ENCODE assay signal across 13 mouse cellular contexts in genomic region chr16:91475753-91476152, GRCm38 (mm10). TPM values are rescaled to one million over a fixed set of nuclear protein-coding genes. Genes with fewer than 3 reads are reported as not detected.
A peak's percentile ranks its signal among the peaks of the same experiment; 100 is the strongest.
DNase-seq lines count a peak whose midpoint lies in the region; ATAC-seq and TF ChIP-seq lines count a peak whose summit lies in the region.
"Had no signal": no experiment of that assay in that cellular context is flagged by ENCODE, and none has a peak within 500 bp of the region (broad histone marks: within the 10 kb centered on the region; RNA-seq: fewer than 3 reads in every experiment).

No protein-coding gene starts in this region.

- WGBS in kidney, embryonic 16.5 days, result 35% methylated on average over 7 of the region's 7 CpGs

- no peak for DNase-seq in kidney, adult 9 months
- DNase-seq in induced T-regulatory cell, adult 2 months (ENCODE audit: low read depth), result peak; percentile 94
- peak; percentile 81 for DNase-seq in splenic B cell, adult 2 months (ENCODE audit: low read depth, low spot score)
- DNase-seq in gastrocnemius, adult 18-20 months (ENCODE audit: low spot score), result no peak
- DNase-seq in right cerebral cortex, postnatal 4 days, result no peak
- DNase-seq in ovary, postnatal 10 days (ENCODE audit: low spot score), result no peak
- DNase-seq: kidney, postnatal 36 days; left cerebral cortex, postnatal 4 days had no signal

- no peaks in the 10 kb centered on the region for H3K4me1 ChIP-seq in kidney, embryonic 16.5 days (ENCODE audit: insufficient read depth, low read length)
- H3K4me1 ChIP-seq in E14TG2a.4 (replicated peaks; ENCODE audit: low read depth, low read length), result peaks cover 43% of the 10 kb centered on the region
- H3K4me1 ChIP-seq: hindbrain, embryonic 15.5 days; midbrain, embryonic 13.5 days had no signal

- H3K36me3 ChIP-seq in kidney, embryonic 16.5 days (ENCODE audit: insufficient read depth, low read length), result no peaks in the 10 kb centered on the region
- H3K36me3 ChIP-seq in E14TG2a.4 (ENCODE audit: insufficient read depth, low read length), result no peaks in the 10 kb centered on the region
- H3K36me3 ChIP-seq in splenic B cell, adult 2 months (ENCODE audit: control insufficient read depth, insufficient read depth, low read length, poor library complexity, severe bottlenecking), result no peaks in the 10 kb centered on the region
- H3K36me3 ChIP-seq: heart, embryonic 12.5 days; hindbrain, embryonic 15.5 days; midbrain, embryonic 13.5 days had no signal

- H3K27me3 ChIP-seq in kidney, embryonic 16.5 days (ENCODE audit: insufficient read depth, low read length), result no peaks in the 10 kb centered on the region
- H3K27me3 ChIP-seq in E14TG2a.4 (ENCODE audit: insufficient read depth, low read length), result no peaks in the 10 kb centered on the region
- H3K27me3 ChIP-seq in splenic B cell, adult 2 months (ENCODE audit: control insufficient read depth, insufficient read depth, low read length, poor library complexity, severe bottlenecking), result no peaks in the 10 kb centered on the region
- H3K27me3 ChIP-seq: heart, embryonic 12.5 days; hindbrain, embryonic 15.5 days; midbrain, embryonic 13.5 days had no signal

- ATAC-seq in kidney, embryonic 16.5 days (ENCODE audit: low FRiP score, low TSS enrichment), result no peak
- ATAC-seq: midbrain, embryonic 13.5 days had no signal

- no peak for TF ChIP-seq CTCF in E14TG2a.4 (conservative IDR thresholded peaks at IDR 0.05; ENCODE audit: low read length)

- H3K27ac ChIP-seq in kidney, embryonic 16.5 days (ENCODE audit: low read length), result no peak overlapping the region
- H3K27ac ChIP-seq: hindbrain, embryonic 15.5 days; midbrain, embryonic 13.5 days had no signal

- no peak overlapping the region for H3K4me2 ChIP-seq in kidney, embryonic 16.5 days (replicated peaks; ENCODE audit: low read depth, low read length)
- H3K4me2 ChIP-seq: heart, embryonic 12.5 days; hindbrain, embryonic 15.5 days; midbrain, embryonic 13.5 days had no signal

- H3K9ac ChIP-seq in kidney, embryonic 16.5 days (replicated peaks; ENCODE audit: low read length), result 0 out of 2 replicates have a peak overlapping the region, but pooled peaks have one; percentile 11
- H3K9ac ChIP-seq: heart, embryonic 12.5 days; hindbrain, embryonic 15.5 days; midbrain, embryonic 13.5 days had no signal

- H3K9me3 ChIP-seq in kidney, embryonic 16.5 days (ENCODE audit: low read length), result no peaks in the 10 kb centered on the region
- no peaks in the 10 kb centered on the region for H3K9me3 ChIP-seq in E14TG2a.4 (ENCODE audit: low read length)
- H3K9me3 ChIP-seq: hindbrain, embryonic 15.5 days; midbrain, embryonic 13.5 days had no signal

- no peak overlapping the region for H3K4me3 ChIP-seq in kidney, embryonic 16.5 days (ENCODE audit: low read length)
- peak overlapping the region; percentile 17; the same call in 1 of the 2 replicates for H3K4me3 ChIP-seq in E14TG2a.4 (replicated peaks; ENCODE audit: low read length)
- H3K4me3 ChIP-seq: heart, embryonic 12.5 days; hindbrain, embryonic 15.5 days; midbrain, embryonic 13.5 days had no signal

RNA-seq across cellular contexts. Expression of gene Ifnar1, which starts 9.3 kb away (rescaled TPM):
- polyA plus RNA-seq in kidney, embryonic 16.5 days (2015; fragmentation: Nextera tagmentation; extraction: Ambion mirVana), result 67.3 and 71.8 TPM in 2 replicates
- total RNA-seq in gastrocnemius, adult 18-20 months (2021), result 10 to 100 TPM in 1 of 2 experiments, 1 to 10 TPM in 1; 9.8 to 12.2 TPM

Comparison
In these comparisons a context has a peak if more than half of its experiments do, and no peak if none do; other contexts are left out.
1. DNase-seq: peak in induced T-regulatory cell, adult 2 months (single experiment) and splenic B cell, adult 2 months (single experiment); none in kidney, adult 9 months (single experiment), gastrocnemius, adult 18-20 months (single experiment), right cerebral cortex, postnatal 4 days (single experiment) and ovary, postnatal 10 days (single experiment).